Mouse (Mus musculus) adipose tissue, adult 10 weeks (tissue): Measurements from ENCODE around the gene Taf1a. TPM values are rescaled to one million over a fixed set of nuclear protein-coding genes. Genes with fewer than 3 reads are reported as not detected.

Experiments used
- polyA plus RNA-seq: library from polyadenylated mRNA; stranded (reverse); fragments of 350-450 nt; fragmentation: Illumina TruSeq; extraction: RNeasy Lipid Tissue Mini Kit (QIAGEN cat#74804); gene quantifications from one replicate; pipeline ENCODE4 v1.2.3, GENCODE M21; 2014; ENCODE audit warnings: low read depth, low replicate concordance

Taf1a gene
- 24.0 TPM for polyA plus RNA-seq

DNA sequence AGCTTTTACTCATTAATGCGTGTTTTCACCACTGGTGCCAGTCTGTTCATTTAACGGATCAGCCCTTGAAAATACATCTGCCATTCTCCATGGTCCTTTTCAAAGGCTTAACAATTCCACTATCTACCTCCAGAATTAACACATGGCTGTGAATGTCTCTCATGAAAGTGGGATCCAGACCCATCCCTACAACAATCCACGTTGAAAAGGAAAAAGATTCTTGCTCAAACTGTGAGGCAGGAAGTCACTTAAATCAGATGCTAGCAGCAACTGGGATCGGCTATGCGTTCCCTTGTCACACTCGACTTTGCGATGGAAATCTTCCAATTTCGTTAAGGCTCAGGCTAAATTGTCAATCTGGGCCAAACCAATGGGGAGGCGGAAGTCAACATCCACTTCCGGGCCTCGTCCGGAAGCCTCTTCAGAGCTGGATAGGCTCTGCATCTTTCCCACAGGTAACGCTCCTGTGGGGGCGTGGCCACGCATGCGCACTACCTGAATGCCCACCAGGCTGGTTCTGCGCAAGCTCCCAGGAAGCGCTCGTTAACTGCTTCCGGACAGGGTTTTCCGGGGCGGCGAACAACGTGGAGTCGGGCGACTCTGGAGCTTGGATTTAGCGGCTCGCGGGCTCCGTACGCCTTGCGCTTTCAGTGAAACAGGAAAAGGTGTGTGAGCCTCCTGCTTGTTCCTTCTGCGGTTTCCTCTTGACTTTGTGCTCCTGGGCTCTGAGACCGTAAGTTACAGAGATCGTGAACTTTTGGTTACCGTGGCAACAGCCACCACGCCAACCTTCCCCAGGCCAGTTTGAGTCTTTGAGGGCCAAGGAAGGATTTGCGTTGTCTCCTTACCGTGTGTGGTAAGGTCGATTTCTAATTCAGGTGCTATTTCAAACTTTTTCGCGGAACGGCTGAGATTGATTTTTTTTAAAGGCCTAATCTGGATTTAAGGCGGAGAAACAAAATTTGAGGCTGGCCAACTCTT, at the start of gene Taf1a:
Gene Taf1a, plus strand, starts transcription at position 556 of the 981 bp plus-strand sequence.

DNA sequence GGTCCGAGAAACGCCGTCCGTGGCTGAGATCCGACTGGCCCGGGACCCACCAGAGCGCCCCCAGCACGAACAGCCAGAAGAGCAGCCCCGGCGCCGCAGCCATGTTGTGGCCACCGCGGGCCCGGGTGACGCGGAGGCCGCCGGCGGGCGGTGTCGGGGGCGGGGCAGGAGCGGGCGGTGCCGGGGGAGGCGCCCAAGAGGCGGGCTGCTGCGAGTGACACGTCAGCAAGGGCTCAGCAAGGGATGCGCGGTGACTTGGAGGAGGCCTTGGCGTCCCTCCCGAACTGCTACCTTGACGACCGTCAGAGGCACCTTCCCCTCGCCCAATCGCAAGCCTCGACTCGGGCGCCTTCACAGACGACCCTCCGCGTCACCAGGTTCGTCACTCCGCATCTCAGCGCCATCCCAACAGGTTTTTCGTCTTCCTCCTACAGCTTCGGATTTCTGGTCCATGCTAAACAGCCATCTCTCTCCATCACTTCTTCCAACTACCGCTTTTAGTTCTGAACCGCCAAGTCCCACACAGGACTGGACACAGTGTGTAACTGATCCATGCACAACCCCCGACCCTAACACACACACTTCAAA, 19.3 kb upstream of the Taf1a start, which contains the start of gene Mia3:
Gene Mia3, minus strand, starts transcription at position 127 of the 588 bp plus-strand sequence.

DNA sequence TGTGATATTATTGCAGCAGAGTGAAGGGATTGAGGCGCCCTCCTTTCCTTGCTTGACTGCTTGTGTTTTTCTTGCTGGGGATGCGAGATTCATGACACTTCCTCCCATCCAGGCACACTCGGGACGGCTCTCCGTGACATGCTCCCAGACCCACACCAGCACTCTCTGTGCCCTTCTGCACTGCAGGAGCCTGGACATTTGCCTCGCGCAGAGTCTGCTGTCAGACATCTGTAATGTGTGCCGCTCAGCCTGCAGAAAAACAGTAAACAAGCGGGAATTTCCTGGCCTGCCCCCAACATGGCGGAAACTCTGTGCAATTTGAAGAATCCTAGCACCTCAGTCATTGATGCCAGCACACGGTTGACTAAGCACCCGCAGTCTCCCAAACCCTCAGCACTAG, 29.1 kb downstream of the Taf1a start, which contains the start of gene Hhipl2:
Gene Hhipl2, plus strand, starts transcription at position 343 of the 400 bp plus-strand sequence.

Other genes starting within 250 kb of the Taf1a start
- gene Disp1, start 167.5 kb upstream of the Taf1a start, polyA plus RNA-seq: 6.9 TPM
- gene Aida, start 92.4 kb upstream of the Taf1a start, polyA plus RNA-seq: 35.9 TPM
- gene Brox, start 91.7 kb upstream of the Taf1a start, polyA plus RNA-seq: 39.1 TPM
- gene Mia3, start 19.4 kb upstream of the Taf1a start, polyA plus RNA-seq: 225 TPM
- 0.51 TPM for gene Hhipl2, start 29.2 kb downstream of the Taf1a start, polyA plus RNA-seq